Mouse (Mus musculus) heart, embryonic 11.5 days (tissue): ENCODE measurements around the gene Stam2. TPM values are rescaled to one million over a fixed set of nuclear protein-coding genes. Genes with fewer than 3 reads are reported as not detected.

Source experiments
- ATAC-seq: fragments of 200-750 bp; cut with Nextera tagmentation; replicated peaks from 2 replicates; pipeline ENCODE4 v1.8.0; 2017; ENCODE audit warnings: moderate library complexity; ENCODE audit not compliant: insufficient number of reproducible peaks, low FRiP score, low TSS enrichment
- H3K27ac ChIP-seq: fragments of 300-500 bp; sonication (generic); 2 replicates; pipeline ENCODE4 v1.5.1; 2014; ENCODE audit warnings: mild to moderate bottlenecking, low read depth, low read length
- H3K27me3 ChIP-seq: fragments of 300-500 bp; sonication (generic); 2 replicates; pipeline ENCODE4 v1.6.1; 2014; ENCODE audit warnings: mild to moderate bottlenecking, low read length, mixed read lengths; ENCODE audit not compliant: control insufficient read depth, insufficient read depth
- H3K36me3 ChIP-seq: fragments of 300-500 bp; sonication (generic); 2 replicates; pipeline ENCODE4 v1.6.1; 2014; ENCODE audit warnings: mild to moderate bottlenecking, low read length, moderate library complexity, mixed read lengths; ENCODE audit not compliant: control insufficient read depth, insufficient read depth
- H3K4me1 ChIP-seq: fragments of 300-500 bp; sonication (generic); 2 replicates; pipeline ENCODE4 v1.6.1; 2014; ENCODE audit warnings: low read length; ENCODE audit not compliant: control insufficient read depth, insufficient read depth
- H3K4me2 ChIP-seq: fragments of 300-500 bp; sonication (generic); 2 replicates; pipeline ENCODE4 v1.6.1; 2014; ENCODE audit warnings: mild to moderate bottlenecking, moderate library complexity
- H3K4me3 ChIP-seq: fragments of 300-500 bp; sonication (generic); 2 replicates; pipeline ENCODE4 v1.5.1; 2014; ENCODE audit warnings: low read depth, low read length
- H3K9ac ChIP-seq: fragments of 300-500 bp; sonication (generic); 2 replicates; pipeline ENCODE4 v1.6.1; 2014; ENCODE audit warnings: mild to moderate bottlenecking, low read depth, low read length, moderate library complexity
- H3K9me3 ChIP-seq: fragments of 300-500 bp; sonication (generic); replicated peaks from 2 replicates; pipeline ENCODE4 v1.6.1; 2016; ENCODE audit warnings: low read length; ENCODE audit not compliant: control insufficient read depth
- WGBS: fragments of 180-500 bp; shearing (Covaris S2); extraction: QIAGEN DNeasy Blood & Tissue Kit; methylation state at CpG from one replicate; pipeline ENCODE4 v1.1.7; 2014; ENCODE audit not compliant: insufficient replicate concordance; 5-methylcytosine and 5-hydroxymethylcytosine counted together
- polyA plus RNA-seq: library from polyadenylated mRNA; unstranded; fragments of >200 nt; fragmentation: Nextera tagmentation; extraction: Ambion mirVana; gene quantifications from 2 replicates; pipeline ENCODE4 v1.2.1, GENCODE M21; 2014

Gene Stam2
- polyA plus RNA-seq, 1 experiment from 2014 or later, result 32.1 TPM

DNA sequence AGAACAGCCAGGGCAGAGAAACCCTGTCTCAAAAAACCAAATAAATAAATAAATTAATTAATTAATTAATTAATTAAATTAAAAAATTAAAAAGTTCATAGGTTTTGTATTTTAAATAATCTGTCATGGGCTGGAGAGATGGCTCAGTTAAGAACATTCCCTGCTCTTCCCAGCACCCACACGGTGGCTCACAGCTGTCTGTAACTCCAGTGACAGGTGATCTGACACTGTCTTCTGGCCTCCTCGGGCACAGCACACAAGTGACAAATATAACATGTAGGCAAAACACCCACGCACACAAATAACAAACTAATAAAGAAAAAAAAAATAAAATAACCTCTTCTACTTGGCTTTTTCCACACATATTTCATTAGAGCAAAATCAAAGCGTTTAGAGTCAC is 1.5 kb downstream of the Stam2 start:
- no peak overlapping the region for H3K4me2 ChIP-seq
- H3K36me3 ChIP-seq, result no peaks in the 10 kb centered on the region
- 74% methylated on average over 4 of the region's 4 CpGs for WGBS
- no peak overlapping the region for H3K4me3 ChIP-seq
- H3K4me1 ChIP-seq, result 0 out of 2 replicates have a peak, but pooled peaks cover 3% of the 10 kb centered on the region
- H3K27me3 ChIP-seq, result no peaks in the 10 kb centered on the region
- no peaks in the 10 kb centered on the region for H3K9me3 ChIP-seq
- ATAC-seq, result no peak
- H3K9ac ChIP-seq, result no peak overlapping the region; the same call in 1 of the 2 replicates
- no peak overlapping the region for H3K27ac ChIP-seq

GRCm38 (mm10) chr2:52734504-52734903 is 7.6 kb downstream of the Stam2 start:
- no peak overlapping the region for H3K4me3 ChIP-seq
- no peak overlapping the region for H3K27ac ChIP-seq
- no peak overlapping the region for H3K4me2 ChIP-seq
- H3K4me1 ChIP-seq, result no peaks in the 10 kb centered on the region
- no peaks in the 10 kb centered on the region for H3K27me3 ChIP-seq
- WGBS, result 93% methylated on average over 7 of the region's 7 CpGs
- no peaks in the 10 kb centered on the region for H3K9me3 ChIP-seq
- H3K36me3 ChIP-seq, result no peaks in the 10 kb centered on the region
- ATAC-seq, result no peak
- H3K9ac ChIP-seq, result no peak overlapping the region

GRCm38 (mm10) chr2:52733659-52734058 is 8.4 kb downstream of the Stam2 start:
- no peak for ATAC-seq
- 86% methylated on average over 7 of the region's 7 CpGs for WGBS
- no peak overlapping the region for H3K9ac ChIP-seq
- no peak overlapping the region for H3K27ac ChIP-seq
- no peaks in the 10 kb centered on the region for H3K9me3 ChIP-seq
- no peaks in the 10 kb centered on the region for H3K4me1 ChIP-seq
- H3K36me3 ChIP-seq, result no peaks in the 10 kb centered on the region
- no peak overlapping the region for H3K4me2 ChIP-seq
- no peak overlapping the region for H3K4me3 ChIP-seq
- H3K27me3 ChIP-seq, result no peaks in the 10 kb centered on the region

GRCm38 (mm10) chr2:52732611-52733010 is 9.5 kb downstream of the Stam2 start:
- H3K27ac ChIP-seq, result no peak overlapping the region
- no peaks in the 10 kb centered on the region for H3K9me3 ChIP-seq
- no peaks in the 10 kb centered on the region for H3K4me1 ChIP-seq
- no peak overlapping the region for H3K4me3 ChIP-seq
- no peak for ATAC-seq
- no peak overlapping the region for H3K4me2 ChIP-seq
- no peaks in the 10 kb centered on the region for H3K27me3 ChIP-seq
- 88% methylated on average over 7 of the region's 7 CpGs for WGBS
- no peaks in the 10 kb centered on the region for H3K36me3 ChIP-seq
- no peak overlapping the region for H3K9ac ChIP-seq

- no peaks in the 10 kb centered on the region for H3K9me3 ChIP-seq
- H3K36me3 ChIP-seq, result no peaks in the 10 kb centered on the region
- no peaks in the 10 kb centered on the region for H3K4me1 ChIP-seq
- H3K4me2 ChIP-seq, result no peak overlapping the region
- no peaks in the 10 kb centered on the region for H3K27me3 ChIP-seq
- 83% methylated on average over 5 of the region's 5 CpGs for WGBS
- no peak overlapping the region for H3K27ac ChIP-seq
- H3K9ac ChIP-seq, result no peak overlapping the region
- no peak overlapping the region for H3K4me3 ChIP-seq
- no peak for ATAC-seq
Observed at GRCm38 (mm10) chr2:52732001-52732400, 10.1 kb downstream of the Stam2 start.

- Histone ChIP-seq H3K4me3 (no peak overlapping the region), H3K9me3 (no peaks in the 10 kb centered on the region), H3K9ac (no peak overlapping the region), H3K27ac (no peak overlapping the region), H3K36me3 (no peaks in the 10 kb centered on the region), H3K4me1 (no peaks in the 10 kb centered on the region), H3K4me2 (no peak overlapping the region), H3K27me3 (no peaks in the 10 kb centered on the region)
- WGBS, result 89% methylated on average over 6 of the region's 6 CpGs
- ATAC-seq, result no peak
Observed at GRCm38 (mm10) chr2:52730891-52731290, 11.2 kb downstream of the Stam2 start.

GRCm38 (mm10) chr2:52720231-52721025 is 21.7 kb downstream of the Stam2 start:
- Histone ChIP-seq H3K9me3 (no peaks in the 10 kb centered on the region), H3K27me3 (no peaks in the 10 kb centered on the region), H3K36me3 (no peaks in the 10 kb centered on the region), H3K4me2 (no peak overlapping the region), H3K4me1 (no peaks in the 10 kb centered on the region), H3K9ac (no peak overlapping the region), H3K27ac (no peak overlapping the region), H3K4me3 (no peak overlapping the region)
- 71% methylated on average over 13 of the region's 13 CpGs for WGBS
- no peak for ATAC-seq

DNA sequence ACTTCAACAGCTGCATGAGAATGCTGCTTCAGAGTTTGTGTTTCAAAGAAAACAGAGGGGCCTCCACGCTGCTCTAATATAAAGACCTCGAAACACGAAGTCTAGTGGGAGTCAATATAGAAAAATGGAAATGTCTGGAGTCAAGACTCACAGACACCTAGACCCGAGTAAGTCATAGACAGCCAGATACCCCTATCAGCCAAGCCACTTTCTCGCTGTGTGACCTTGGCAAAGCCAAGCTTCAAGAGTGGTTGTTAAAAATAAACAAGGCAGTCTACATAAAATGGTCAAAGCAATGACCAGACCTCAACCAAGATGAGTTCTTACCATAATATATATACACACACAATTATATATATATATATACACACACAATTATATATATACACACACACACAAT is 25.0 kb downstream of the Stam2 start:
- no peak overlapping the region for H3K9ac ChIP-seq
- no peaks in the 10 kb centered on the region for H3K27me3 ChIP-seq
- no peak overlapping the region for H3K27ac ChIP-seq
- no peaks in the 10 kb centered on the region for H3K36me3 ChIP-seq
- H3K4me2 ChIP-seq, result no peak overlapping the region
- no peaks in the 10 kb centered on the region for H3K9me3 ChIP-seq
- ATAC-seq, result no peak
- WGBS, result 79% methylated on average over 5 of the region's 5 CpGs
- no peak overlapping the region for H3K4me3 ChIP-seq
- H3K4me1 ChIP-seq, result no peaks in the 10 kb centered on the region

DNA sequence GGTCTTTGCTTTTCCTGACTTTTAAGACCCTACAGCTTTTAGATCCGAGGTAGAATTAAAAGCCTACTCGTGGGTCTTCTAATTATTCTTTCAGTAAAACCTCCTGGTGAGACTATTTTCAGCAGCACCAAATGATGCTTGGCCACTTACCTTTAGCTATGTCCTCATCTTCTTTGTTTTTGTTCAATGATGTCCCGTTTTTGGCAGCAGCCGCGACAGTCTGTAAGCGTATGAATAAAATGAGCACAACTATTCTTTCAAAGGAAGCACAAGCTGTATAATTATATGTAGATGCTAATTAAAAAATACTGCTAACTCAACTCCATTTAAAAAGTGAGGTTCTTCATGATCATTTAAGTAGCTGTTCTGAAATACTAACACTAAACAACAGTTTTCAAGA is 26.5 kb downstream of the Stam2 start:
- ATAC-seq, result no peak
- H3K9ac ChIP-seq, result no peak overlapping the region
- H3K36me3 ChIP-seq, result no peaks in the 10 kb centered on the region
- no peak overlapping the region for H3K27ac ChIP-seq
- 90% methylated on average over 6 of the region's 6 CpGs for WGBS
- no peaks in the 10 kb centered on the region for H3K4me1 ChIP-seq
- H3K9me3 ChIP-seq, result no peaks in the 10 kb centered on the region
- H3K4me2 ChIP-seq, result no peak overlapping the region
- no peak overlapping the region for H3K4me3 ChIP-seq
- H3K27me3 ChIP-seq, result no peaks in the 10 kb centered on the region
